Mouse (Mus musculus) neutrophil, adult 65 days (primary cell): ENCODE data around the gene Dusp12. TPM values are rescaled to one million over a fixed set of nuclear protein-coding genes. Genes with fewer than 3 reads are reported as not detected.

ENCODE experiments used
- total RNA-seq: library from RNA; stranded (reverse); gene quantifications from 2 replicates; pipeline ENCODE4 v1.2.4, GENCODE M21; 2023

Dusp12 gene
- total RNA-seq = 2.7 and 3.2 TPM in 2 replicates

DNA sequence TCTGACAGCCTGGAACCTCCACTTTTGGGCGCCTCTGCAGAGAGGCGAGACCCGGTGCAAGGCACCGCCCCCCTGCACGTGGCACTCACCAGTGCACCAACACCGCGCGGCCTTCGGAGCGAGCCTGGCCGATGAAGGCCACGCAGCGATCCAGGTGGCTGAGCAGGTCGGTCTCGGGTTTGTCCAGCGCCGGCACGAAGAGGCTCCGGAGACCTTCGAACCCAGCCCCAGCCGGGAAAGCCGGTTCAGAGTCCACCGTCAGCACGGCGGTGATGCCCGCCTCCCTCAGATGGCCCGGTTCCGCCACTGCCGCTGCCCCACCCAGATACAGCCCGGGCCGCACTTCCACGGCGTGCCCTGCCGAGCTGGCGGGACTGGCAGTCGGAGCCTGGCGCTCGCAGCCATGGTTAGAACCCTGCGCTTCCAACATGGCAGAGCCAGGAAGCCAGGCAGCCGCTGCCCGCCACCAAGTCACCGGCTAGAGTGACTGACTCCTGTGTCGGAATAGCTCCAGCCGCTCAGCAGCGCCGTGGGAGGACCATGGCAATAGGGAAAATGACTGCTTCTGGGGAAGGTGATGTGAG, at the start of gene Dusp12, which contains the start of gene Gm26620:
TSS of gene Dusp12 (minus strand) at position 563 of the 584 bp plus-strand sequence.
TSS of gene Gm26620 (plus strand) at position 88 of the 584 bp plus-strand sequence.

DNA sequence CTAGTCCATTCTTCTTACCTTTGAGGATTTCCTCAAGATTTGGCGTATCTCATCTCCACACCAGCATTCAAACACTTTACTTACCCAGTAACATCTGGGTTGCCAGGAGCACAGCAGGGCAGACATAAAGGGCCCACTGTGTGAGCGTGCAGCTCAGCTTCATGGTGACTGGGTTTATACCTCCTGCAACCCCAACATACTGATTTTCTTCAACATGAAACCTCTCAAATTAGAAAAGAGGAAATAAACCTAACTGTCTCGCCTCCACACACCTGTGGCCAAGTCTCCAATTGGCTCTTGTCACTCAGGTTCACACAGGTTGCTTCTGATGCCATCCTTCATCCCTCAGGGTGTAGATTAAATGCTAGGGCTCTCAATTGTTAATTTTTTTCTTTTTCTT, 42.0 kb upstream of the Dusp12 start, which contains the start of gene Fcrla:
TSS of gene Fcrla (minus strand) at position 206 of the 400 bp plus-strand sequence.

GRCm38 (mm10) chr1:170912891-170913615, 27.7 kb upstream of the Dusp12 start, which contains the start of gene Fcrlb:
Gene Fcrlb, minus strand, starts transcription at chr1:170912941.

GRCm38 (mm10) chr1:170867691-170868105, 17.6 kb downstream of the Dusp12 start, which contains the start of gene Atf6:
Gene Atf6, minus strand, starts transcription at chr1:170867771.

Other genes starting within 250 kb of the Dusp12 start
- gene Olfml2b, start 241.0 kb downstream of the Dusp12 start, total RNA-seq = 37.6 and 39.9 TPM in 2 replicates
- gene Atf6, start 17.8 kb downstream of the Dusp12 start, total RNA-seq = 21.0 and 23.9 TPM in 2 replicates
- 0.82 and 1.4 TPM in 2 replicates for gene Gm26620, start 475 bp downstream of the Dusp12 start, total RNA-seq
- not detected in 2 replicates for gene Fcrlb, start 27.4 kb upstream of the Dusp12 start, total RNA-seq
- 1.3 and 10.1 TPM in 2 replicates for gene Fcrla, start 42.0 kb upstream of the Dusp12 start, total RNA-seq
- 82.5 and 95.9 TPM in 2 replicates for gene Fcgr2b, start 91.0 kb upstream of the Dusp12 start, total RNA-seq
- gene Fcgr4, start 133.4 kb upstream of the Dusp12 start, total RNA-seq = 59.5 and 102 TPM in 2 replicates
- 422 and 510 TPM in 2 replicates for gene Fcgr3, start 179.4 kb upstream of the Dusp12 start, total RNA-seq
- gene Cfap126, start 228.4 kb upstream of the Dusp12 start, total RNA-seq = 0.91 TPM in 1 of 2 replicates, not detected in the other